Mouse (Mus musculus) neural tube, embryonic 11.5 days (tissue): Measurements from ENCODE around the gene Npr2. TPM values are rescaled to one million over a fixed set of nuclear protein-coding genes. Genes with fewer than 3 reads are reported as not detected.

Experiments used
- ATAC-seq: fragments of 200-750 bp; cut with Nextera tagmentation; 2 replicates; pipeline ENCODE4 v1.8.0; 2017; ENCODE audit warnings: moderate number of reproducible peaks, mild to moderate bottlenecking, moderate TSS enrichment, moderate library complexity; ENCODE audit not compliant: insufficient read depth, low FRiP score, low TSS enrichment
- DNase-seq: peaks from one replicate; pipeline ENCODE4 v3.0.0-alpha.2; 2015; ENCODE audit warnings: low spot score
- H3K27ac ChIP-seq: fragments of 300-500 bp; sonication (generic); 2 replicates; pipeline ENCODE4 v1.5.1; 2014; ENCODE audit warnings: low read depth, mild to moderate bottlenecking, low read length
- H3K27me3 ChIP-seq: fragments of 300-500 bp; sonication (generic); 2 replicates; pipeline ENCODE4 v1.6.1; 2014; ENCODE audit warnings: mild to moderate bottlenecking, low read length, mixed read lengths; ENCODE audit not compliant: control insufficient read depth, insufficient read depth
- H3K36me3 ChIP-seq: fragments of 300-500 bp; sonication (generic); 2 replicates; pipeline ENCODE4 v1.6.1; 2014; ENCODE audit warnings: mild to moderate bottlenecking, low read length, moderate library complexity, mixed read lengths; ENCODE audit not compliant: control insufficient read depth, insufficient read depth
- H3K4me1 ChIP-seq: fragments of 300-500 bp; sonication (generic); 2 replicates; pipeline ENCODE4 v1.6.1; 2014; ENCODE audit warnings: low read length, mixed read lengths; ENCODE audit not compliant: control insufficient read depth, insufficient read depth
- H3K4me2 ChIP-seq: fragments of 300-500 bp; sonication (generic); 2 replicates; pipeline ENCODE4 v1.6.1; 2014; ENCODE audit warnings: low read depth, mild to moderate bottlenecking, moderate library complexity
- H3K4me3 ChIP-seq: fragments of 300-500 bp; sonication (generic); 2 replicates; pipeline ENCODE4 v1.5.1; 2014; ENCODE audit warnings: low read depth, low read length
- H3K9ac ChIP-seq: fragments of 300-500 bp; sonication (generic); 2 replicates; pipeline ENCODE4 v1.6.1; 2014; ENCODE audit warnings: mild to moderate bottlenecking, low read length
- H3K9me3 ChIP-seq: fragments of 300-500 bp; sonication (generic); 2 replicates; pipeline ENCODE4 v1.6.1; 2016; ENCODE audit warnings: low read length; ENCODE audit not compliant: control insufficient read depth
- WGBS: fragments of 180-500 bp; shearing (Covaris S2); extraction: QIAGEN DNeasy Blood & Tissue Kit; methylation state at CpG from one replicate; pipeline ENCODE4 v1.1.7; 2014; 5-methylcytosine and 5-hydroxymethylcytosine counted together
- polyA plus RNA-seq: library from polyadenylated mRNA; unstranded; fragments of >200 nt; fragmentation: Nextera tagmentation; extraction: Ambion mirVana; gene quantifications from 2 replicates; pipeline ENCODE4 v1.2.1, GENCODE M21; 2014

Gene Npr2
- polyA plus RNA-seq, result 29.0 and 37.4 TPM in 2 replicates

DNA sequence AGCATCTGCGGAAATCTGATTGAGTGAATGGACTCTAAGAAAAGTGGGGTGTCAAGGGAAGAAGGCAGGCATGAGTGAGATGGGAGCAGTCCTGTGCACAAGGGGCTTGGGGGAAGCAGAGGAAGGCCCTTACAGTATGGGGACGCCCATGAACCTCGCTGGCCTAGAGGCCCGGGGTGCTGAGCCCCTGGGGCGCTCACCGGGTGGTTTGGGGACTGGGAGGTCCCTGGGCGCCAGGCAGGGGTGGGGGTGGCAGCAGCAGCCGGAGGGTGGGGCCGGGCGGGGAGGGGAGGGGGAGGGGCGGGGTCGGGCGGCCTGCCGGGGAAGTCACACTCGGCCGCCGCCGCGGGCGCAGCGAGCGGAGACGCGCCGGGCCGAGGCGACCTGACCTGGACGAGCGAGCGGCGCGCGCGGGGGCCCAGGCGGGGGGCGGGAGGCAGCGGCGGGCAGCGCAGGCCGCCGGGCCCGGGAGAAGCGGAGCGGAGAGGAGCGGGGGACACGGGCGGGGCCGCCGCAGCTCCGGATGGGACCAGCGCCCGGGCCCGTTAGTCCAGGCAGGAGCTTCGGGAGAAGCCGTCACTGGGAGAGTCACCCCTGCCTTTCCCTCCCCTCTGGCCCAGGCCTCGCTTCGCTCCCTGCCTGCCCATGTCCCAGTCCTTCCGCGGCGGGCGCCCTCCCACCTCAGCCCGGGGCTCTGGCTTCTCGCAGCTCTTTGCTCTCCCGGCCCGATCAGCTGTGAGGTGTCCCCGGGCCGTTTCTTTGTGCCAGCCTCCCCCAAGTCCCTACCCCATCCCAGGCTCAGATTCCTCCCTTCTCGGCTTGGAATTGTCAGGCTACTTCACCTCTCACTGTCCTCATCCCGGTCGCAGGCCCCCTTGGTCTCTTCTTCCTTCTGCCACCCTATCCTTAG is at the start of gene Npr2:
Npr2 (plus strand) TSS at position 890 of the 910 bp plus-strand sequence.
- H3K27ac ChIP-seq, result peak within 1 kb of the TSS; percentile 87
- peak; percentile 59 for DNase-seq
- WGBS, result under 1% methylated on average over 41 of the region's 70 CpGs
- no peaks in the 10 kb centered on the region for H3K9me3 ChIP-seq
- peak within 1 kb of the TSS; percentile 90 for H3K4me2 ChIP-seq
- H3K4me1 ChIP-seq, result peaks cover 16% of the 10 kb centered on the region
- ATAC-seq, result peak; percentile 49
- H3K36me3 ChIP-seq, result no peaks in the 10 kb centered on the region
- 0 out of 2 replicates have a peak, but pooled peaks cover 2% of the 10 kb centered on the region for H3K27me3 ChIP-seq
- peak within 1 kb of the TSS; percentile 95 for H3K9ac ChIP-seq
- peak within 1 kb of the TSS; percentile 63 for H3K4me3 ChIP-seq

- ATAC-seq (no peak), DNase-seq (no peak)
- Histone ChIP-seq H3K27me3 (no peaks in the 10 kb centered on the region), H3K9ac (no peak overlapping the region), H3K4me2 (no peak overlapping the region), H3K36me3 (peaks cover 6% of the 10 kb centered on the region), H3K9me3 (no peaks in the 10 kb centered on the region), H3K4me1 (peaks cover 19% of the 10 kb centered on the region), H3K27ac (no peak overlapping the region), H3K4me3 (no peak overlapping the region)
- whole genome bisulfite sequencing, result 88% methylated on average over 5 of the region's 5 CpGs
Observed at GRCm38 (mm10) chr4:43582241-43582640, 49.5 kb upstream of the Npr2 start.

GRCm38 (mm10) chr4:43583421-43583820 is 48.3 kb upstream of the Npr2 start:
- peaks cover 6% of the 10 kb centered on the region for H3K36me3 ChIP-seq

GRCm38 (mm10) chr4:43584444-43585416 is 47.0 kb upstream of the Npr2 start, which contains the start of gene Msmp:
Gene Msmp, minus strand, starts transcription at chr4:43584494.
- no peak within 1 kb of the TSS for H3K4me3 ChIP-seq
- H3K4me1 ChIP-seq, result peaks cover 3% of the 10 kb centered on the region; the same call in 1 of the 2 replicates
- no peak within 1 kb of the TSS for H3K4me2 ChIP-seq
- ATAC-seq (no peak), DNase-seq (no peak)
- H3K27me3 ChIP-seq, result no peaks in the 10 kb centered on the region
- WGBS, result 66% methylated on average over 12 of the region's 12 CpGs
- no peak within 1 kb of the TSS for H3K9ac ChIP-seq
- peaks cover 6% of the 10 kb centered on the region for H3K36me3 ChIP-seq
- no peak within 1 kb of the TSS for H3K27ac ChIP-seq
- H3K9me3 ChIP-seq, result no peaks in the 10 kb centered on the region

More at GRCm38 (mm10) chr4:43583421-43583820, 48.3 kb upstream of the Npr2 start:
- 63% methylated on average over 7 of the region's 7 CpGs for WGBS
- H3K4me2 ChIP-seq, result no peak overlapping the region
- DNase-seq (no peak), ATAC-seq (no peak)
- H3K27me3 ChIP-seq, result no peaks in the 10 kb centered on the region
- H3K4me3 ChIP-seq, result no peak overlapping the region
- no peaks in the 10 kb centered on the region for H3K9me3 ChIP-seq
- no peak overlapping the region for H3K27ac ChIP-seq
- peaks cover 9% of the 10 kb centered on the region for H3K4me1 ChIP-seq
- no peak overlapping the region for H3K9ac ChIP-seq

- Histone ChIP-seq H3K36me3 (peaks cover 6% of the 10 kb centered on the region), H3K27ac (no peak overlapping the region), H3K4me3 (no peak overlapping the region), H3K9ac (no peak overlapping the region; the same call in 1 of the 2 replicates), H3K9me3 (no peaks in the 10 kb centered on the region), H3K4me1 (peaks cover 3% of the 10 kb centered on the region; the same call in 1 of the 2 replicates), H3K4me2 (no peak overlapping the region), H3K27me3 (no peaks in the 10 kb centered on the region)
- ATAC-seq (no peak), DNase-seq (no peak)
- 64% methylated on average over 10 of the region's 10 CpGs for WGBS
Observed at GRCm38 (mm10) chr4:43585682-43586081, 46.1 kb upstream of the Npr2 start.

- no peak overlapping the region for H3K4me3 ChIP-seq
- H3K4me1 ChIP-seq, result peaks cover 3% of the 10 kb centered on the region; the same call in 1 of the 2 replicates
- H3K27me3 ChIP-seq, result no peaks in the 10 kb centered on the region
- no peak overlapping the region for H3K4me2 ChIP-seq
- DNase-seq, result no peak
- WGBS, result 76% methylated on average over 8 of the region's 8 CpGs
- H3K9me3 ChIP-seq, result no peaks in the 10 kb centered on the region
- ATAC-seq, result no peak
- peaks cover 6% of the 10 kb centered on the region for H3K36me3 ChIP-seq
- H3K9ac ChIP-seq, result no peak overlapping the region
- no peak overlapping the region for H3K27ac ChIP-seq
Observed at GRCm38 (mm10) chr4:43586411-43586810, 45.3 kb upstream of the Npr2 start.

GRCm38 (mm10) chr4:43587681-43588080 is 44.1 kb upstream of the Npr2 start:
- Histone ChIP-seq H3K4me2 (no peak overlapping the region), H3K27me3 (no peaks in the 10 kb centered on the region), H3K9me3 (no peaks in the 10 kb centered on the region), H3K4me1 (peaks cover 3% of the 10 kb centered on the region; the same call in 1 of the 2 replicates), H3K27ac (no peak overlapping the region), H3K4me3 (no peak overlapping the region), H3K36me3 (peaks cover 2% of the 10 kb centered on the region; the same call in 1 of the 2 replicates), H3K9ac (no peak overlapping the region)
- no peak for DNase-seq
- WGBS, result 67% methylated on average over 7 of the region's 7 CpGs
- no peak for ATAC-seq

DNA sequence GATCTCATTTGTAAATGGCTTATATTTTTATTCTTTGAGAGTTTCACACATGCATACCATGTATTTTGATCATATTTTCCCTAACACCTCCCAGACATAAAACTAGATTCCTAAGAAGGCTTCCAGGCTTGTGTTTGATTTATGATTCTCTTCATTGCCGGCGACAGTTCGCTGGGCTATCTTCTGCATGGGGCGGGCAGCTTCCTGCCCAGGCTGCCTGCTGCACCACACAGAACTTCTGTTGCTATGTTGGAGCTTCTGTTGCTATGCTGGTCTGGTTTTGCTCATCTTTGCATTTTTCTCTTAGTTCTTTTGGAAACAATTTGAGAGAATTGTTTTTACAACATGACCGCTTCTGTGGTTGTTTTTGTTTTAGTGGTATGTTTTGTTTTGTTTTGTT is 40.2 kb upstream of the Npr2 start:
- Histone ChIP-seq H3K4me1 (no peaks in the 10 kb centered on the region), H3K4me2 (no peak overlapping the region), H3K27me3 (no peaks in the 10 kb centered on the region), H3K27ac (no peak overlapping the region), H3K4me3 (no peak overlapping the region), H3K9ac (no peak overlapping the region), H3K9me3 (no peaks in the 10 kb centered on the region), H3K36me3 (no peaks in the 10 kb centered on the region)
- DNase-seq (no peak), ATAC-seq (no peak)
- WGBS, result 66% methylated on average over 5 of the region's 5 CpGs
